Mouse (Mus musculus) liver, embryonic 14.5 days (tissue): ENCODE measurements around the gene Hoxd11. TPM values are rescaled to one million over a fixed set of nuclear protein-coding genes. Genes with fewer than 3 reads are reported as not detected.

Source experiments
- ATAC-seq: fragments of 200-750 bp; cut with Nextera tagmentation; 2 replicates; pipeline ENCODE4 v1.8.0; 2017; ENCODE audit warnings: moderate number of reproducible peaks, mild to moderate bottlenecking, moderate library complexity; ENCODE audit not compliant: insufficient read depth
- DNase-seq, 3 experiments: peaks; one replicate each; pipeline ENCODE4 v3.0.0-alpha.2; 2012 to 2013; ENCODE audit warnings: low read depth in 3 of 3, low spot score in 3 of 3
- H3K27ac ChIP-seq: fragments of 300-500 bp; sonication (generic); 2 replicates; pipeline ENCODE4 v1.5.1; 2014; ENCODE audit warnings: moderate library complexity, mild to moderate bottlenecking, control low read depth, inconsistent platforms
- H3K27me3 ChIP-seq: fragments of 300-500 bp; sonication (generic); 2 replicates; pipeline ENCODE4 v1.6.1; 2014; ENCODE audit warnings: mild to moderate bottlenecking, low read length, moderate library complexity; ENCODE audit not compliant: control insufficient read depth, insufficient read depth
- H3K36me3 ChIP-seq: fragments of 300-500 bp; sonication (generic); replicated peaks from 2 replicates; pipeline ENCODE4 v1.6.1; 2014; ENCODE audit warnings: low read depth; ENCODE audit not compliant: control insufficient read depth, insufficient read depth
- H3K4me1 ChIP-seq, 2 experiments: fragments of 200-500 bp in 1 of 2; fragments of 300-500 bp in 1 of 2; sonication (generic) in 1 of 2; replicated peaks; 2 replicates each; pipeline ENCODE4 v1.6.1; 2012 to 2014; ENCODE audit warnings: antibody characterized with exemption in 1 of 2, inconsistent platforms in 1 of 2, low read length in 1 of 2; ENCODE audit not compliant: control insufficient read depth in 2 of 2, insufficient read depth in 2 of 2
- H3K4me2 ChIP-seq: fragments of 300-500 bp; sonication (generic); 2 replicates; pipeline ENCODE4 v1.6.1; 2014; ENCODE audit warnings: low read depth, mild to moderate bottlenecking, control low read depth, moderate library complexity
- H3K4me3 ChIP-seq, 2 experiments: fragments of 200-500 bp in 1 of 2; fragments of 300-500 bp in 1 of 2; sonication (generic) in 1 of 2; 2 replicates each; pipeline ENCODE4 v1.5.1; 2012 to 2014; ENCODE audit warnings: low read depth in 2 of 2, low read length in 2 of 2, mild to moderate bottlenecking in 2 of 2, control low read depth in 1 of 2, inconsistent platforms in 1 of 2, moderate library complexity in 1 of 2; ENCODE audit not compliant: insufficient read depth in 1 of 2
- H3K9ac ChIP-seq: fragments of 300-500 bp; sonication (generic); replicated peaks from 2 replicates; pipeline ENCODE4 v1.6.1; 2014; ENCODE audit warnings: mild to moderate bottlenecking, control low read depth, moderate library complexity
- H3K9me3 ChIP-seq: fragments of 300-500 bp; sonication (generic); 2 replicates; pipeline ENCODE4 v1.6.1; 2016; ENCODE audit warnings: low read length, mixed read lengths; ENCODE audit not compliant: control insufficient read depth
- CTCF ChIP-seq: IDR thresholded peaks from 2 replicates; pipeline ENCODE4 v1.5.1; 2016; ENCODE audit warnings: antibody characterized with exemption, low read depth, control low read depth
- EP300 ChIP-seq: IDR thresholded peaks from 2 replicates; pipeline ENCODE4 v1.6.1; 2016; ENCODE audit warnings: antibody characterized with exemption, low read depth
- WGBS: fragments of 180-500 bp; shearing (Covaris S2); extraction: QIAGEN DNeasy Blood & Tissue Kit; methylation state at CpG from one replicate; pipeline ENCODE4 v1.1.7; 2014; ENCODE audit not compliant: insufficient replicate concordance; 5-methylcytosine and 5-hydroxymethylcytosine counted together
- polyA plus RNA-seq, 2 experiments: library from polyadenylated mRNA; depleted of rRNA in 1 of 2; stranded (reverse) in 1 of 2; unstranded in 1 of 2; fragments of >200 nt; fragmentation: Nextera tagmentation in 1 of 2; extraction: Ambion mirVana in 1 of 2; gene quantifications; 2 replicates each; pipeline versions ENCODE4 v1.2.1 to v1.2.3; 2012 to 2014

Gene Hoxd11
- polyA plus RNA-seq, 2 experiments = 0.09 TPM; not detected in 1

DNA sequence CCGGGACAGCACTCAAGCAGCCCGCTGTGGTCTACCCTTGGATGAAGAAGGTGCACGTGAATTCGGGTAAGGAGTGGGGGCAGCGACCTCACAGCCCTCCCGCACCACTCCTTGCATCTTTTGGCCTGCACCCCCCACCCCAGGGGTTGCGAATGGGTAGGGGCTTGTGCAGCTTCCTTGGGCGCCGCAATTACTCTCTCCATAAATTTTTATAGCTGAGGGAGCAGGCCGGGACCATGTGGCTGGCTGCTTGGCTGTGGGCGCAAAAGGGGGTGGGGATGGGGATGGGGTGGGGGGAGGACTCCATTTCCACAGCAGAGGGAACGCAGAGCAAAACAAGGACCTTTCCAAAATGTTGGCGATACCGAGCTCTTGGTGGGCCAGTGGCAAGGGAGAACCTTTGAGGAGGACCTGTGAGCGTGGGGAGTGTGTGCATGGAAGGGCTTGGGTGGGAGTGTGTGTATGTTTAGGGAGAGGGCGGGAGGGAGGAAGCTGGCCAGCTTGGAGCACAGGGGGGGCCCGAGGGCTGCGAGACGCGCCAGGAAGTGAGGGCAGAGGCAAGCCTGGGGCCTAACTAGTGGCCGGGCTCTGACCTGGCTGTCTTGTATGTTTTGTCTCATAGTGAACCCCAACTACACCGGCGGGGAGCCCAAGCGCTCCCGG, 48.4 kb downstream of the Hoxd11 start:
- TF ChIP-seq EP300 (no peak), CTCF (no peak)
- Histone ChIP-seq H3K27me3 (peaks cover 94% of the 10 kb centered on the region), H3K36me3 (no peaks in the 10 kb centered on the region), H3K9me3 (no peaks in the 10 kb centered on the region), H3K4me1 (no peaks in the 10 kb centered on the region), H3K4me3 (no peak overlapping the region), H3K4me2 (no peak overlapping the region), H3K9ac (no peak overlapping the region), H3K27ac (no peak overlapping the region)
- ATAC-seq (no peak), DNase-seq (no peak)
- WGBS = 10% methylated on average over 25 of the region's 25 CpGs

DNA sequence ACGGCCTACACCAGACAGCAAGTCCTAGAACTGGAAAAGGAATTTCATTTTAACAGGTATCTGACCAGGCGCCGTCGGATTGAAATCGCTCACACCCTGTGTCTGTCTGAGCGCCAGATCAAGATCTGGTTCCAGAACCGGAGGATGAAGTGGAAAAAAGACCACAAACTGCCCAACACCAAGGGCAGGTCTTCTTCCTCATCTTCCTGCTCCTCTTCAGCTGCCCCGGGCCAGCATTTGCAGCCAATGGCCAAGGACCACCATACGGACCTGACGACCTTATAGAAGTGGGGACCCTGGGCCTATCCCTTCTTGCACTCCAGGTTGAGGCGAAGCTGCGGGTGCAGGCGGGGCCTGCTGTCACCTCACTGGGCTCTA, 48.9 kb downstream of the Hoxd11 start:
- Histone ChIP-seq H3K4me2 (no peak overlapping the region), H3K9ac (no peak overlapping the region), H3K9me3 (no peaks in the 10 kb centered on the region), H3K36me3 (no peaks in the 10 kb centered on the region), H3K27me3 (peaks cover 94% of the 10 kb centered on the region), H3K4me3 (no peak overlapping the region), H3K4me1 (no peaks in the 10 kb centered on the region), H3K27ac (no peak overlapping the region)
- TF ChIP-seq CTCF (no peak), EP300 (no peak)
- ATAC-seq (no peak), DNase-seq (no peak)
- WGBS = 32% methylated on average over 13 of the region's 13 CpGs

DNA sequence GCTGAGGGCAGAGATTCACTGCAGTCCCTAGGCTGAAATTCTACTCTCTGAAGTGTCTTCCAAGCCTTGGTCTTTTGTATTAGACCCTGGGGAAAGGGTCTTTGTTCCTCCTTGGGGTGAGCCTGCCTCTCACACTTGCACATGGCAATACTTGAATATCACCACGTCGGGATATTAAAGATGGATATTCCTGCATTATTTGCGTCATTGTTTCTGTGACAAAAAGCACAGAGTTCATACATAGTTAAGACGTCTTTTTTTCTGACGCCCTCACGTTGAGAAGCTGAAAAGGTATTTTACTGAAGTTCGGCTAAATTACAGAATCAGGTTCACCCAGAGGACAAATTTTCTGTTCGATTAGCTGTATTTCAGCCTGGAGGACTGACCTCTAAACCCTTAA, 51.0 kb downstream of the Hoxd11 start:
- WGBS = 22% methylated on average over 8 of the region's 8 CpGs
- Histone ChIP-seq H3K27ac (no peak overlapping the region), H3K4me3 (no peak overlapping the region), H3K9ac (no peak overlapping the region), H3K4me1 (no peaks in the 10 kb centered on the region), H3K27me3 (peaks cover 99% of the 10 kb centered on the region), H3K36me3 (no peaks in the 10 kb centered on the region), H3K9me3 (no peaks in the 10 kb centered on the region), H3K4me2 (no peak overlapping the region)
- ATAC-seq (no peak), DNase-seq (no peak)
- TF ChIP-seq EP300 (no peak), CTCF (no peak)

DNA sequence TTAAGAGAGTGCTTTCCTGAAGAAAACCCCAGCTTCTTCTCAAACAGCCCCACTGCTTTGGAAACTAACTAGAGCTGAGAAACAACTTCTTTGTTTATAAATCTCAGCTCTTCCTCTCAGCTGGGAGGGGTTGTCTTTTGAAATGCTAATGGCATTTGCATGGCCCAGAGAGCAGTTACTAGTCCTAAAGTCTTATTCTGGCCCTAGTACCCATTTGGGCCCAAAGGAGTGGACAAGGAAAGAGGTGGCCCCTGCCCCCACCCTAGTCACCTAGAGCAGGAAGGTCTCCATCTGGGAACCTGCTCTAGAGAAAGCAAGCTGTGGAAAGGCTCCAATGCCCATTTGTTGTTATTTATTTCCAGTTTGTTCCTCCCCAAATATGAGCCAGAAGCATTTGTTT, 51.7 kb downstream of the Hoxd11 start:
- no peak for DNase-seq
- Histone ChIP-seq H3K27ac (no peak overlapping the region), H3K4me1 (no peaks in the 10 kb centered on the region), H3K4me2 (no peak overlapping the region), H3K27me3 (peaks cover 99% of the 10 kb centered on the region), H3K36me3 (no peaks in the 10 kb centered on the region), H3K4me3 (no peak overlapping the region), H3K9me3 (no peaks in the 10 kb centered on the region), H3K9ac (no peak overlapping the region)
- ATAC-seq = no peak
- TF ChIP-seq CTCF = no peak
- TF ChIP-seq EP300 = no peak

DNA sequence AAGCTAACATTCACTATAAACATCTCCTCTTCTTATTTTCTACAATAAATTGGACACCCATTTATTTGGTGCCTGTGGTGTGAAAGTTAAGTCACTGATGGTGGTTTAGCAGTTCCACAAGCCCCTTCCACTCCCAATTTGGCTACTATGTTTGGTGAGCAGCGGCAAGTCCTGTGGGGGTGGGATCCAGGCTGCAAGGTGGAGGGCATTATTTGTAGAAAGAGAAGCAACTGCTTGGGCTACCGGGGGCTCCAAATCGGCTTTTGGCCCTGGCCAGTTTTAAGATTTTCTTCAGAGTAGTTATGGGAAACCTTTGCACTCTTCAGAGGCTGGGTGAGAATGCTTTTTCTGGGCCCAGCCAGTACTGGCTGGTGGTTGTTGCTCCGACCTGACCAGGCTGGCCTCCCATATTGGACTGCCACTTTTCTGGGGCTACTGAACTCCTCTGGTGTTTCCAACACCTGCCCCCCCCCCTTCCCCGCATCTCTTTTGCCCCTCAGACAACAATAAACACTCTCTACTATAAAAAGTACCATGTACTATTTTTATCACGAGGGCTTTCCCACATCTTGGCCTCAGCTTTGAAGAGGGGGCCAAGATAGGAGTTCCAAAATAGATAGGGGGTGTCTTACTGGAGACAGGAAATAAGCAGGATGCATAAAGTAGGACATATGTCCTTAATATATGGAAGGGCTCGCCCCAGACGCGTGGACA, 52.6 kb downstream of the Hoxd11 start:
- WGBS = 18% methylated on average over 9 of the region's 9 CpGs

More for the DNA sequence above, 52.6 kb downstream of the Hoxd11 start:
- ATAC-seq = no peak
- Histone ChIP-seq H3K4me2 (no peak overlapping the region), H3K9ac (no peak overlapping the region), H3K4me3 (no peak overlapping the region), H3K4me1 (no peaks in the 10 kb centered on the region), H3K36me3 (no peaks in the 10 kb centered on the region), H3K9me3 (no peaks in the 10 kb centered on the region), H3K27me3 (peaks cover 99% of the 10 kb centered on the region), H3K27ac (no peak overlapping the region)
- no peak for DNase-seq
- no peak for TF ChIP-seq EP300
- TF ChIP-seq CTCF = no peak
